20 mouse cellular contexts compared by ENCODE assay signal in the genomic region with DNA sequence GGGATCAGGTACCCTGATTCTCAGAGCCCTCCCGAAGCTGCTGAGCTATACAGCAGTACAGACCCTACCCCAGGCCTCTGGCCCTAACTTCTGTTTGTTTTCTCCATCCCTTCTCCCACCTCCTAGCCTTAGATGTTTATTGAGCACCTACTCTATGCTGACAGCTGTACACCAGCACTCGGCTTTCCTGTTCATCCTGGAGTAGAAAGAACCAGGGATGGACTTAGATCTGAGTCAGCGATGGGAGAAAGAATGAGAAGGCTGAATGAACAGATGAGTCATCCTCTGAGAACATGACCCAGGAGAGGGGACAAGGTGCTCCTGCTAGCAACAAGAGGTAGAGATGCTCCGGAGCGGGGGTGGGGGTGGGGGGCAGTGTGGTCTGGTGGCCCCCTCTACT. TPM values are rescaled to one million over a fixed set of nuclear protein-coding genes. Genes with fewer than 3 reads are reported as not detected.
DNase-seq lines count a peak whose midpoint lies in the region; ATAC-seq and TF ChIP-seq lines count a peak whose summit lies in the region.
"Had no signal": no experiment of that assay in that cellular context is flagged by ENCODE, and none has a peak within 500 bp of the region (broad histone marks: within the 10 kb centered on the region; RNA-seq: fewer than 3 reads in every experiment).

No protein-coding gene starts in this region.

- peak overlapping the region; percentile 96 for H3K27ac ChIP-seq in gastrocnemius, adult 2 months
- no peak overlapping the region for H3K27ac ChIP-seq in midbrain, embryonic 15.5 days
- no peak overlapping the region for H3K27ac ChIP-seq in midbrain, postnatal 0 days (ENCODE audit: low read depth, low read length)
- 0 out of 2 replicates have a peak overlapping the region, but pooled peaks have one; percentile 8 for H3K27ac ChIP-seq in embryonic facial prominence, embryonic 15.5 days (replicated peaks)
- H3K27ac ChIP-seq: hindbrain, embryonic 14.5 days; liver, embryonic 15.5 days had no signal

- DNase-seq in gastrocnemius, adult 2 months: no peak
- no peak for DNase-seq in gastrocnemius, adult 18-20 months (ENCODE audit: low spot score)
- DNase-seq in midbrain, postnatal 0 days (ENCODE audit: low spot score): no peak
- peak; percentile 46 for DNase-seq in MN1 (ENCODE audit: low spot score)
- DNase-seq in spleen, postnatal 36 days (ENCODE audit: low spot score in 2 of 2): no peak
- DNase-seq in layer of hippocampus, adult 9-11 months: no peak
- DNase-seq: cerebellum, adult 11-12 months; cerebellum, postnatal 36 days; gastrocnemius, postnatal 36 days; heart, postnatal 14 days; kidney, adult 11 months; kidney, postnatal 10 days; midbrain, embryonic 14.5 days had no signal

- no peaks in the 10 kb centered on the region for H3K27me3 ChIP-seq in midbrain, embryonic 15.5 days (replicated peaks)
- no peaks in the 10 kb centered on the region for H3K27me3 ChIP-seq in midbrain, postnatal 0 days (ENCODE audit: insufficient read depth, low read length)
- no peaks in the 10 kb centered on the region for H3K27me3 ChIP-seq in embryonic facial prominence, embryonic 15.5 days
- H3K27me3 ChIP-seq: limb, embryonic 12.5 days; liver, embryonic 15.5 days had no signal

- H3K4me2 ChIP-seq in midbrain, embryonic 15.5 days: no peak overlapping the region
- H3K4me2 ChIP-seq in midbrain, postnatal 0 days (ENCODE audit: low read depth, low read length, poor library complexity, severe bottlenecking): no peak overlapping the region
- H3K4me2 ChIP-seq in embryonic facial prominence, embryonic 15.5 days (replicated peaks): no peak overlapping the region

- 0 out of 2 replicates have a peak overlapping the region, but pooled peaks have one; percentile 98 for H3K9ac ChIP-seq in midbrain, embryonic 15.5 days
- no peak overlapping the region for H3K9ac ChIP-seq in midbrain, postnatal 0 days (replicated peaks; ENCODE audit: low read length, poor library complexity, severe bottlenecking)
- no peak overlapping the region for H3K9ac ChIP-seq in embryonic facial prominence, embryonic 15.5 days
- H3K9ac ChIP-seq: liver, embryonic 15.5 days had no signal

- no peak for TF ChIP-seq CTCF in gastrocnemius, adult 2 months (IDR thresholded peaks at IDR 0.05)
- no peak for TF ChIP-seq CTCF in midbrain, postnatal 0 days (IDR thresholded peaks at IDR 0.05)

- peaks cover 35% of the 10 kb centered on the region for H3K4me1 ChIP-seq in midbrain, embryonic 15.5 days
- H3K4me1 ChIP-seq in midbrain, postnatal 0 days (ENCODE audit: insufficient read depth, low read length): peaks cover 21% of the 10 kb centered on the region
- peaks cover 35% of the 10 kb centered on the region for H3K4me1 ChIP-seq in embryonic facial prominence, embryonic 15.5 days

- no peak for ATAC-seq in midbrain, embryonic 15.5 days (replicated peaks)
- ATAC-seq in midbrain, postnatal 0 days (ENCODE audit: low FRiP score): no peak
- ATAC-seq in embryonic facial prominence, embryonic 15.5 days (ENCODE audit: insufficient number of reproducible peaks, low FRiP score, low TSS enrichment, low read depth): no peak
- ATAC-seq: activated CD4-positive, CD25-positive, alpha-beta regulatory T cell, adult 4 months; CD4-positive, CD25-positive, alpha-beta regulatory T cell, adult 4 months had no signal

- intact Hi-C loops in gastrocnemius, adult 2 months (cut with DNase I): loop anchor here (5.0 to 10.0 kb wide), 2 partner anchors 95 to 302 kb away; a partner anchor contains a TSS

- H3K4me3 ChIP-seq in gastrocnemius, adult 2 months: no peak overlapping the region
- no peak overlapping the region for H3K4me3 ChIP-seq in midbrain, embryonic 15.5 days
- no peak overlapping the region for H3K4me3 ChIP-seq in midbrain, postnatal 0 days (ENCODE audit: low read depth, low read length)
- no peak overlapping the region for H3K4me3 ChIP-seq in embryonic facial prominence, embryonic 15.5 days (replicated peaks)

- H3K9me3 ChIP-seq in midbrain, embryonic 15.5 days: no peaks in the 10 kb centered on the region
- H3K9me3 ChIP-seq in midbrain, postnatal 0 days (ENCODE audit: low read length): no peaks in the 10 kb centered on the region
- no peaks in the 10 kb centered on the region for H3K9me3 ChIP-seq in embryonic facial prominence, embryonic 15.5 days (replicated peaks)
- H3K9me3 ChIP-seq: limb, embryonic 12.5 days; liver, embryonic 15.5 days had no signal

- WGBS in midbrain, embryonic 15.5 days: 79% methylated on average over 5 of the region's 5 CpGs
- 77% methylated on average over 5 of the region's 5 CpGs for WGBS in midbrain, postnatal 0 days
- 78% methylated on average over 5 of the region's 5 CpGs for WGBS in embryonic facial prominence, embryonic 15.5 days

- no peaks in the 10 kb centered on the region for H3K36me3 ChIP-seq in midbrain, embryonic 15.5 days (replicated peaks)
- H3K36me3 ChIP-seq in midbrain, postnatal 0 days (ENCODE audit: insufficient read depth, low read length): no peaks in the 10 kb centered on the region; the same call in none of the 2 replicates
- 0 out of 2 replicates have a peak, but pooled peaks cover 3% of the 10 kb centered on the region for H3K36me3 ChIP-seq in embryonic facial prominence, embryonic 15.5 days
- H3K36me3 ChIP-seq: liver, embryonic 15.5 days had no signal

RNA-seq across cellular contexts. Expression of a gene that starts 1.8 kb away (rescaled TPM):
- total RNA-seq in gastrocnemius, adult 2 months (2021): 10 to 100 TPM; 33.8 to 34.7 TPM
- 10 to 100 TPM; 33.1 to 35.2 TPM for total RNA-seq in gastrocnemius, adult 18-20 months (2021)
- 10.7 and 11.0 TPM in 2 replicates for polyA plus RNA-seq in midbrain, embryonic 15.5 days (2015; fragmentation: Nextera tagmentation; extraction: Ambion mirVana)
- 26.0 and 26.4 TPM in 2 replicates for total RNA-seq in midbrain, postnatal 0 days (2014; rRNA removed)
- polyA plus RNA-seq in midbrain, postnatal 0 days (2015; fragmentation: Nextera tagmentation; extraction: Ambion mirVana): 4.5 and 5.1 TPM in 2 replicates
- polyA plus RNA-seq in embryonic facial prominence, embryonic 15.5 days (2015; fragmentation: Nextera tagmentation; extraction: Ambion mirVana): 8.6 and 10.3 TPM in 2 replicates

Comparison
In these comparisons a context has a peak if more than half of its experiments do, and no peak if none do; other contexts are left out.
1. H3K27ac ChIP-seq: peak in gastrocnemius, adult 2 months (single experiment) and embryonic facial prominence, embryonic 15.5 days (single experiment); none in midbrain, embryonic 15.5 days (single experiment) and midbrain, postnatal 0 days (single experiment).